Mouse (Mus musculus) intestine, embryonic 15.5 days (tissue): ENCODE results near the gene Csrnp1. TPM values are rescaled to one million over a fixed set of nuclear protein-coding genes. Genes with fewer than 3 reads are reported as not detected.

ENCODE experiments used
- ATAC-seq: fragments of 200-750 bp; cut with Nextera tagmentation; 2 replicates; pipeline ENCODE4 v1.8.0; 2017; ENCODE audit warnings: moderate TSS enrichment, moderate library complexity
- H3K27ac ChIP-seq: fragments of 300-500 bp; sonication (generic); 2 replicates; pipeline ENCODE4 v1.5.1; 2015; ENCODE audit warnings: mild to moderate bottlenecking, inconsistent platforms
- H3K27me3 ChIP-seq: fragments of 300-500 bp; sonication (generic); replicated peaks from 2 replicates; pipeline ENCODE4 v1.6.1; 2015; ENCODE audit warnings: inconsistent platforms
- H3K36me3 ChIP-seq: fragments of 300-500 bp; sonication (generic); 2 replicates; pipeline ENCODE4 v1.6.1; 2015; ENCODE audit warnings: inconsistent platforms
- H3K4me1 ChIP-seq: fragments of 300-500 bp; sonication (generic); replicated peaks from 2 replicates; pipeline ENCODE4 v1.6.1; 2015; ENCODE audit warnings: inconsistent platforms
- H3K4me2 ChIP-seq: fragments of 300-500 bp; sonication (generic); replicated peaks from 2 replicates; pipeline ENCODE4 v1.6.1; 2015; ENCODE audit warnings: mild to moderate bottlenecking, inconsistent platforms
- H3K4me3 ChIP-seq: fragments of 300-500 bp; sonication (generic); replicated peaks from 2 replicates; pipeline ENCODE4 v1.5.1; 2015; ENCODE audit warnings: inconsistent platforms
- H3K9ac ChIP-seq: fragments of 300-500 bp; sonication (generic); 2 replicates; pipeline ENCODE4 v1.6.1; 2015; ENCODE audit warnings: inconsistent platforms
- H3K9me3 ChIP-seq: fragments of 300-500 bp; sonication (generic); 2 replicates; pipeline ENCODE4 v1.6.1; 2016; ENCODE audit warnings: inconsistent platforms
- WGBS: fragments of 180-500 bp; shearing (Covaris S2); methylation state at CpG from one replicate; pipeline ENCODE4 v1.1.7; 2015; 5-methylcytosine and 5-hydroxymethylcytosine counted together
- polyA plus RNA-seq: library from polyadenylated mRNA; unstranded; fragments of >200 nt; fragmentation: Nextera tagmentation; extraction: Ambion mirVana; gene quantifications from 2 replicates; pipeline ENCODE4 v1.2.1, GENCODE M21; 2015

Gene Csrnp1
- polyA plus RNA-seq, 1 experiment from 2014 or later = 5.3 TPM

GRCm38 (mm10) chr9:119932358-119932757 is 52.1 kb downstream of the Csrnp1 start:
- Histone ChIP-seq H3K36me3 (peaks cover 18% of the 10 kb centered on the region; the same call in 1 of the 2 replicates), H3K4me1 (peaks cover 21% of the 10 kb centered on the region), H3K9ac (no peak overlapping the region), H3K9me3 (no peaks in the 10 kb centered on the region), H3K27ac (0 out of 2 replicates have a peak overlapping the region, but pooled peaks have one; percentile 27), H3K27me3 (no peaks in the 10 kb centered on the region), H3K4me3 (no peak overlapping the region), H3K4me2 (peak overlapping the region; percentile 19; the same call in 1 of the 2 replicates)
- peak; percentile 83 for ATAC-seq
- WGBS = 71% methylated on average over 12 of the region's 12 CpGs

GRCm38 (mm10) chr9:119926497-119926896 is 58.0 kb downstream of the Csrnp1 start:
- ATAC-seq = peak; percentile 24; the same call in 1 of the 2 replicates
- no peaks in the 10 kb centered on the region for H3K27me3 ChIP-seq
- H3K4me2 ChIP-seq = no peak overlapping the region
- WGBS = 75% methylated on average over 5 of the region's 5 CpGs
- H3K9me3 ChIP-seq = no peaks in the 10 kb centered on the region
- no peak overlapping the region for H3K4me3 ChIP-seq
- no peak overlapping the region for H3K9ac ChIP-seq
- H3K36me3 ChIP-seq = peaks cover 36% of the 10 kb centered on the region
- 0 out of 2 replicates have a peak overlapping the region, but pooled peaks have one; percentile 48 for H3K27ac ChIP-seq
- 0 out of 2 replicates have a peak, but pooled peaks cover 3% of the 10 kb centered on the region for H3K4me1 ChIP-seq

GRCm38 (mm10) chr9:119925729-119926128 is 58.7 kb downstream of the Csrnp1 start:
- Histone ChIP-seq H3K27ac (peak overlapping the region; percentile 19; the same call in 1 of the 2 replicates), H3K27me3 (no peaks in the 10 kb centered on the region), H3K4me1 (0 out of 2 replicates have a peak, but pooled peaks cover 3% of the 10 kb centered on the region), H3K4me3 (no peak overlapping the region), H3K9me3 (no peaks in the 10 kb centered on the region), H3K9ac (no peak overlapping the region), H3K4me2 (no peak overlapping the region), H3K36me3 (peaks cover 40% of the 10 kb centered on the region)
- WGBS = 55% methylated on average over 8 of the region's 8 CpGs
- peak; percentile 44; the same call in 1 of the 2 replicates for ATAC-seq

GRCm38 (mm10) chr9:119925120-119925657 is 59.3 kb downstream of the Csrnp1 start:
- Histone ChIP-seq H3K9ac (no peak overlapping the region), H3K4me2 (no peak overlapping the region), H3K4me3 (no peak overlapping the region), H3K4me1 (0 out of 2 replicates have a peak, but pooled peaks cover 3% of the 10 kb centered on the region), H3K27me3 (no peaks in the 10 kb centered on the region), H3K9me3 (no peaks in the 10 kb centered on the region), H3K27ac (no peak overlapping the region), H3K36me3 (peaks cover 38% of the 10 kb centered on the region)
- ATAC-seq = no peak
- WGBS = 78% methylated on average over 16 of the region's 16 CpGs

GRCm38 (mm10) chr9:119923462-119923861 is 61.0 kb downstream of the Csrnp1 start:
- no peak overlapping the region for H3K27ac ChIP-seq
- H3K27me3 ChIP-seq = no peaks in the 10 kb centered on the region
- no peak for ATAC-seq
- 0 out of 2 replicates have a peak, but pooled peaks cover 3% of the 10 kb centered on the region for H3K4me1 ChIP-seq
- no peak overlapping the region for H3K4me2 ChIP-seq
- H3K9me3 ChIP-seq = no peaks in the 10 kb centered on the region
- H3K36me3 ChIP-seq = peaks cover 39% of the 10 kb centered on the region
- H3K4me3 ChIP-seq = no peak overlapping the region
- WGBS = 81% methylated on average over 4 of the region's 4 CpGs
- H3K9ac ChIP-seq = no peak overlapping the region

Other genes with a start within 250 kb of the Csrnp1 start
- 0.04 TPM in 1 of 2 replicates, not detected in the other for gene Scn11a, start 159.2 kb downstream of the Csrnp1 start, polyA plus RNA-seq
- gene Wdr48, start 89.8 kb downstream of the Csrnp1 start, polyA plus RNA-seq = 38.2 and 41.6 TPM in 2 replicates
- 29.3 and 29.6 TPM in 2 replicates for gene Gorasp1, start 47.1 kb downstream of the Csrnp1 start, polyA plus RNA-seq
- gene Ttc21a, start 47.1 kb downstream of the Csrnp1 start, polyA plus RNA-seq = 0.11 TPM in 2 replicates
- 0.06 TPM in 1 of 2 replicates, not detected in the other for gene Xirp1, start 38.9 kb upstream of the Csrnp1 start, polyA plus RNA-seq
- 9.6 and 10.9 TPM in 2 replicates for gene Cx3cr1, start 85.2 kb upstream of the Csrnp1 start, polyA plus RNA-seq
- 0.14 and 0.40 TPM in 2 replicates for gene Ccr8, start 107.5 kb upstream of the Csrnp1 start, polyA plus RNA-seq
- 25.2 and 30.2 TPM in 2 replicates for gene Slc25a38, start 125.7 kb upstream of the Csrnp1 start, polyA plus RNA-seq
- gene Rpsa, start 143.0 kb upstream of the Csrnp1 start, polyA plus RNA-seq = 1,311 and 1,452 TPM in 2 replicates
- gene Mobp, start 165.0 kb upstream of the Csrnp1 start, polyA plus RNA-seq = 0.11 and 0.14 TPM in 2 replicates